Mouse (Mus musculus) lung, postnatal 0 days (tissue): ENCODE results near the gene Prrc2b.

ENCODE experiments used
- CTCF ChIP-seq: IDR thresholded peaks from 2 replicates; pipeline ENCODE4 v1.5.1; 2016; ENCODE audit warnings: antibody characterized with exemption, mild to moderate bottlenecking
- EP300 ChIP-seq: IDR thresholded peaks from 2 replicates; pipeline ENCODE4 v1.6.1; 2016; ENCODE audit warnings: antibody characterized with exemption, mild to moderate bottlenecking, control low read depth

GRCm38 (mm10) chr2:32115851-32116268, 35.0 kb upstream of the Prrc2b start:
- TF ChIP-seq CTCF (no peak), EP300 (no peak)
